Mouse (Mus musculus) liver, postnatal 0 days (tissue): ENCODE results near the gene Esrrb.

Experiments
- CTCF ChIP-seq: sonication (generic); IDR thresholded peaks from 2 replicates; pipeline ENCODE4 v1.5.1; 2016; ENCODE audit warnings: antibody characterized with exemption, low read depth
- EP300 ChIP-seq: IDR thresholded peaks from 2 replicates; pipeline ENCODE4 v1.6.1; 2016; ENCODE audit warnings: antibody characterized with exemption, low read depth, mild to moderate bottlenecking

DNA sequence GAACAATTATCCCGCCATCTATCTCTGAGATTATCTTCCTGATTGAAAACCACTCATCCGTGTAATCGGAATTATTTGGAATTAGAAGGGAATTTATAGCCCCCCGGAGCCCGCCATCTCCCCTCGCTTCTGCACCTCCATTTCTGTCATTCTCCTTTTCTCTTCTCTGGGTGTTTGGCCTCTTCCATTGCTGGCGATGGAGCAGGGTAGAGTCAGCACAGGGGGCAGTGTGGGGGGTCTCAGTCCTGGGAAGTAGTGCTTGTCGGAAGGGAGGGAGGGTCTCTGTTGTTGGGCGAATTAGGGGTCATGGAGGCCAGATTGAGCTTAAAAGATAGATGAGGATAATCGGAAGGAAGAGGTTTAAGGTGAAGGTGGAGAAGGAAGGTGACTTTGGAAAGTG is 29.7 kb upstream of the Esrrb start:
- TF ChIP-seq EP300: no peak
- TF ChIP-seq CTCF: no peak
